Mouse (Mus musculus): ENCODE data around the gene Vsnl1.

Vsnl1 gene

DNA sequence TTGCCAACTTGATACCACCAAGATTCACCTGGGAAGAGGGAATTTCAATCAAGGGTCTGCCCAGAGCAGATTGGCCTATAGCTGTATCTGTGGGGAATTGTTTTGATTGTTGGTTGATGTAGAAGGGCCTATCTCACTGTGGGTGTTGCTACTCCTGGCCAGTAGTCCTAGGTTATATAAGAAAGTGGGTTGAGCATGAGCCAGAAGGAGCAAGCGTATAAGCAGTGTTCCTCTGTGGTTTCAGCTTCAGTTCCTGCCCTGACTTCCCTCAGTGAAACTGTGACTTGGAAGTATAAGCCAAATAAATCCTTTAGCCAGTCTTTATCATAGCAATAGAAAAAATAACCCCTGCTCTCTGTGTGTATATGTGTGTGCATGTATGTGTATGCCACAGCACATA, 51.7 kb downstream of the Vsnl1 start:
- DNase-seq (ENCODE audit: low spot score in 2 of 2): no peak

DNA sequence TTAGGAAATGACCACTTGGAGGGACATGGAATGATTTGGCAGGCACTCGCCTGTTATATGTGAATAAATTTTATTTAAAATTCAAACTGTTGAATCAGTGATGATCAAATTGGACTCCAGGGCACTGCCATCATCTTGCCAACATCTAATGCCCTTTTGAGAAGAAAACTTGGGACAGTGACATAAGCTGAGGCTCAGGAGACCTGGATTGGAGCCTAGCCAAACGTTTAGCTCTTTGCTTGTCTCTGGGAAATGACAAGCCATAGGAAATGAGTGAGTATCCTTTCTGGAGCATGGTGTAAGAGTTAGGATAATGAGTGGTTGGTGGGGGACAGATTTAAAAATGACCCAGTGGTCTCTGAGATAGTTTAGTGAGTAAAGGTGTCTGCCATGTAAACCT, 57.0 kb downstream of the Vsnl1 start:
- DNase-seq (ENCODE audit: low spot score in 2 of 2): no peak

- peak in 1 of 2 experiments; percentile 73 for DNase-seq (ENCODE audit: low spot score in 2 of 2)
These were observed 66.4 kb downstream of the Vsnl1 start for GRCm38 (mm10) chr12:11370056-11370455.

DNA sequence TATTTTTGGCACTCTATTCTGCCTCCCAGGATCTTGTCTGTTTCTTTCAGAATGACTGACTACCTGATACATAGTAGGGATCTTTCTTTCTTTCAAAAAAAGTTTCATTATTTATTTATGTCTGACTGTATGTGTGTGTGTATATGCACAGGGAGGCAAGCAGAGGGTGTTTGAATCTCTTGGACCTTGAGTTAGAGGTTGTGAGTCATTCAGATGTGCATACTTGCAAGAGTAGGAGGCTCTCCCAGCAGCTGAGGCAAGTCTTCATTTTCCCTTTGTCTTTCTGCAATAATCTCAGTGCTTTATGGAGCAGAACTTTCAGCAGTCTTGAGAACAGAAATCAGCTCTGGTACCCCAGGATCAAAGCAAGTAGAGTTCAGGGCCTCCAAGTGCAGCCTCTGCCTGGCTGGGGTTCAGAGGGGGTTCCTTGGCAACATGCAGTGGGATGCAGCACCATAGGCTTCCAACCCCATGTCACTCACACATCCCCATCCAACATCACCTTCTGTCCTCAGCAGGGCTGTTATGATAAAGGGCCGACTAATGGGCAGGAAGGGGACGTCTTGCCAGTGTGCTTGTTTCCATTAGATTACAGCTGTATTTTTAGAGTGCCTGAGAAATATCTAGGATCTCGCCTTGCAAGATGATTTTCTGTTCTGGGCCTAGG, 69.2 kb downstream of the Vsnl1 start:
- DNase-seq (ENCODE audit: low spot score in 2 of 2): no peak

- no peak for DNase-seq (ENCODE audit: low spot score in 2 of 2)
These were observed 71.5 kb downstream of the Vsnl1 start for GRCm38 (mm10) chr12:11364870-11365269.

DNA sequence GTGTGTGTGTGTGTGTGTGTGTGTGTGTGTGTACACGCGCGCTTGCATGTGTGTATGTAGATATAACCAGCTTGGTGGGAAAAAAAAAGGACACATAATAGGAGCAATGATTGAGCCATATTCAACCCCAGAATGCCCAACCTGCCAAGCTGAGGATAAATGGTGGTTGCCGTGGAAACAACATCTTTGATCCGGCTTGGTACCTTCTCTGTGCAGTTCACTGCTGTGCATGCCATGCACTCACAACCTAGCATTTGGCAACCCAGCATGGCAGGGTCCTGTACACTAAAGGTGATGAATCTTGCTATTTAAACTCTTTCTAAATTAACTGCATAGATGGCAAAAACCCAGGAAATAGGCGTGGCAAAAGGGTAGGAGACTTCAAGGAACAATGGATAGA, 74.0 kb downstream of the Vsnl1 start:
- no peak for DNase-seq (ENCODE audit: low spot score in 2 of 2)

- DNase-seq (ENCODE audit: low spot score in 2 of 2): peak in 1 of 2 experiments; percentile 89
These were observed 85.5 kb downstream of the Vsnl1 start for GRCm38 (mm10) chr12:11350895-11351294.

- DNase-seq (ENCODE audit: low spot score in 2 of 2): peak in 1 of 2 experiments; percentile 50
These were observed 86.5 kb downstream of the Vsnl1 start for GRCm38 (mm10) chr12:11349870-11350269.

DNA sequence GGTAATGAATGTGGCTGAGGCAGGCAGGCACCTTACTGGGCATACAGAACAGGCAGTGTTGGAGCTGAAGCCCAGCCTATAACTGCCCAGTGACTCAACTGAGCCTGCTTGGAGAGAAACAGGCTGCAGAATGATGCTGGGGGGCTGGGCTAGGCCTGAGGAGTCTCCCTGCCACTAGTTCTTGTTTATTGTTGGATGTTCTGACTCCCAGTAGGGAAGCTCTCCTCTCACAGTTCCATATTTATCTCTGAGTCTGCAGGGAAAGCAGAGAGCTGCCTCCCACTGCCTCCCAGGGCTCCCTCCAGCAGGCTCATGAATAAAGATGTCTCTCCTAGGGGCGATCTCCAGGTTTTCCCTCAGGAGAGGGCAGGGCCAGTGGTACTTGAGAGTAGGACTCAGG, 88.0 kb downstream of the Vsnl1 start:
- DNase-seq (ENCODE audit: low spot score in 2 of 2): peak; percentile 59 to 82

DNA sequence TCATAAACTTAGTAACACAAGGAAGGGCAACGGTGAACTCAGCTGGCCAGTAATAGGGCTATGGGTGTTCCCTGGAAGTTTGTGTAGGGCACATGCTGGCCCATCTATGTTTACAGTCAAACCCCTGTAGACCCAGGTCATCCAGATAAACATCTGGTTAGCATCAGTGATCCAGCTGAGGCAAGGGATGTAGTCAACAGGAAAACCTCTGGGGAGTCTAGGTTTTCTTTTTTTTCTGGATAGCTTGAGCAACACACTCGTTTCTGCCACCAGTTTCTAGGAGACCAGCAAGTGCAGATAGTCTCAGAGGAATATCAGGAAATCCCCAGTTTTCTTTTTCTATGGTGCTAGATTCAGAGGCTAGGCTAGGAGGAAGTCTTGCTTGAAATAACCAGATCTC, 90.5 kb downstream of the Vsnl1 start:
- no peak for DNase-seq (ENCODE audit: low spot score in 2 of 2)

DNA sequence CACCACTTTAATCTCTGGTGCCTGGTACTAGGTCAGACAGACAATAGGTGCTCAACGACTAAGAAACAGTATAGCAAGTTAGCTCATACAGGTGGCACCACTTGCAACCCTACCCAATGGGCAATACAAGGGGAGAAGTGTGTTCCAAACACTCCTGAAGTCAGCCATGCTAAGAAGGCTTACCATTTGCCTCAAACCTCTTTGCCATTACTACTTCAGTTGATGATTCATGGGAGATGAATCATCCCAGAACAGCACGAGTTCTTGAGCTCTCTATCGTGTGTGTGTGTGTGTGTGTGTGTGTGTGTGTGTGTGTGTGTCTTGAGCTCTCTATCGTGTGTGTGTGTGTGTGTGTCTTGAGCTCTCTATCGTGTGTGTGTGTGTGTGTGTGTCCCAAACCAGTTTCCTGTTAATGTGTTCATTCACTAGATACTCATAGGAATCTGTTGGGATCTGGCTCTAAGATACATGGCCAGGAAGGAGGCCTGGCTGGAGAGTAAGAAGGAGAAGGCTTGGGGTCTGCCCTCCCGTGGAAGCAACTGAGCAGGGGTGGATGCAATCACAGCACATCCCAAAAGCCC, 94.3 kb downstream of the Vsnl1 start:
- DNase-seq (ENCODE audit: low spot score in 2 of 2): no peak

DNA sequence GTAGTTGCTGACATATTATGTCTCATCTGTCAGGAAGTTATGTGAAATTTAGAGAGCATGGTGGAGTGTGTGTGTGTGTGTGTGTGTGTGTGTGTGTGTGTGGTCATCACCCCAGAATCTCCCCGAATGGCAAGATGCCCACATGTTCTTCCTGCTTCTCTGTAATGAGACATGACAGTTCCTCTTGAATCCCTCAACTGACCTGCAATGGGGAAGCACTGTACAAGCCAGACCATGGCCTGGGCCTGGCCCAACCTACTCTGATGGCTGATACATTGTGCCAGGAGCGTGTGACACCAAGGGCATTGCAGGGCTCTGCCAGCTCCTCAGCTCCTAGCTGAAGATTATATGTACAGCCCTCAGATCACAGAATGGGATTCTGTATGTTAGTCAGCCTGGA, 98.2 kb downstream of the Vsnl1 start:
- no peak for DNase-seq (ENCODE audit: low spot score in 2 of 2)

- peak in 1 of 2 experiments; percentile 47 for DNase-seq (ENCODE audit: low spot score in 2 of 2)
These were observed 99.6 kb downstream of the Vsnl1 start for GRCm38 (mm10) chr12:11336845-11337244.

- no peak for DNase-seq (ENCODE audit: low spot score in 2 of 2)
These were observed 109.9 kb downstream of the Vsnl1 start for GRCm38 (mm10) chr12:11326483-11326882.

- no peak for DNase-seq (ENCODE audit: low spot score in 2 of 2)
These were observed 111.9 kb downstream of the Vsnl1 start for GRCm38 (mm10) chr12:11324480-11324879.

DNA sequence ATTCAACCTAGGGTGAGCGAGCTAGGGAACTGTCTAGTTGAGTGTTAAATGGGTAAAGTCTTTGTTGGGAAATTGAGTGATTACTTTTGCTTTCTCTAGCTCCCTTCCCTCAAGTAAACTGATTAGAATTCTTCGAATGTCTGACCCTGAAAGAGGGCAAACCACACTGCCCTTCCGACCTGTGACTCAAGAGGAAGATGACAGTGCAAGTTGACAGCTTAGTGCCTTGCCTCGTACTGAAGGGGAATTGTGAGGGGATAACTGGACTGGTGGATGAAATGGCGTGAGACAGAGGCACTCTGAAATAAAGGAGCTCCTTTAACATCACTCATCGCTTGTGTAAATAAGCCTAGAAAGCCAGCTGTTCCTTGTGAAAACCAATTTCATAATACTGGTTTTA, 118.7 kb downstream of the Vsnl1 start:
- DNase-seq (ENCODE audit: low spot score in 2 of 2): no peak

- DNase-seq (ENCODE audit: low spot score in 2 of 2): no peak
These were observed 122.6 kb downstream of the Vsnl1 start for GRCm38 (mm10) chr12:11313840-11314239.

DNA sequence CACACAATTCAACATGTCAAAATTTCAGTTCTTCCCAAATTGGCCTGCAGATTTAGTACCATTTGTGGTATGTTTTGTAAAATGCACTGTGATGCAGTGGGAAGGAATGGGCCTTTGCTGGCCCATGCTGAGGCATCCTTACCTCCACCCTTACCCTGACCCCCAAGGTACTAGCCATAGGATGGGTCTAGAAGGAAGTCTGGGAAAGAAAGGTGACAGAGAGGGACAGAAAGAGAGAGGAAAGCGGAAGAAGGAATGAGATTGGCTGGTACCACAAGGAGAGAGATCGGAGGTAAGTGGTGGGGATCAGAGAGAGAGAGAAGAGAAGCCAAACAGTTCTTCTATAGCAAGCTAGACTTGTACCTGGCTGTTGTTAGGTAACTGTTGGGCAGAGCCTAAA, 125.3 kb downstream of the Vsnl1 start:
- DNase-seq (ENCODE audit: low spot score in 2 of 2): no peak

DNA sequence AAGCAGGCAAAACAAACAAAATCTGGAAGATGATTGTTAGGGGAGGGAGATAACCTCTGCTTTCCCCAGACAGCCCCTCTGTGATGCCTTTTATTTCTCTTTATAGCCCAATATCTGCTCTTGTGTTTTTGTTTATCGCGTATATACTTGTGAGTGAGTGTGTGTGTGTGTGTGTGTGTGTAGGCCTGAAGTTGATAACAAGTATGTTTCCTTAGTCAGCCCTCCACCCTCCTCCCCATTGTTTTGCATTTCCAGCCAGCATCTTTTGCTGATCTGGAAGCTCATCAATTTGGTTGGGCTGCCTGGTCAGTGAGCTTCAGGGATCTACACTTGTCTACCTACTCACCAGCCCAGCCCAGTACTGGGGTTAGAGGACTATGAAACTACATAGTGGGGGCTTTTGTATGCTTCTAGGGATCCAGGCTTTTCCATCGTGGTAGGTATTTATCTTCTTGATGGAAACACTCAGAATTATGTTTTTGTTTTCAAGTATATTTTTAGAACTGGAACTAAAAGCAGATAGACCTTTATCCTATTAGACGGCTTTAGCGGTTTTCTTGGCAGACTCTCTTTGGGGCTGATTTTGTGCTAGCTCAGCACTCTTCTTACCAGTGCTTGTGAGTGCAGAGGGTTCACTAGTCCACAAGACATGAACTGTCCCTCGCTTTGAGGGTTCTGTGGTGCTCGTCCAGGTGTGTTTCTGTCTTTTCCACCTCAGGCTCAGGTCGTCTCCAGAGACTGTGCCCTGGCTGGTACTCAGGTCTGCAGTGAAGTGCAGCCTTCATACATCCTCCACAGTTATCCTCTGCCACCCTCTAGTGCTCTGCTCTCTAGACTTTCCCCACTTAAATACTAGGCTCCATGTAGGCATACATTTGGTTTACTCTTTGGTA, 129.4 kb downstream of the Vsnl1 start:
- no peak for DNase-seq (ENCODE audit: low spot score in 2 of 2)

GRCm38 (mm10) chr12:11300858-11301257, 135.6 kb downstream of the Vsnl1 start:
- no peak for DNase-seq (ENCODE audit: low spot score in 2 of 2)

- no peak for DNase-seq (ENCODE audit: low spot score in 2 of 2)
These were observed 150.0 kb downstream of the Vsnl1 start for GRCm38 (mm10) chr12:11286382-11286781.

- no peak for DNase-seq (ENCODE audit: low spot score in 2 of 2)
These were observed 154.8 kb downstream of the Vsnl1 start for GRCm38 (mm10) chr12:11281584-11281983.

- DNase-seq (ENCODE audit: low spot score in 2 of 2): no peak
These were observed 156.5 kb downstream of the Vsnl1 start for GRCm38 (mm10) chr12:11279886-11280285.
